Mouse (Mus musculus) activated CD4-positive, CD25-positive, alpha-beta regulatory T cell, adult 4 months (primary cell): Measurements from ENCODE around the gene Wars2. TPM values are rescaled to one million over a fixed set of nuclear protein-coding genes. Genes with fewer than 3 reads are reported as not detected.

Experiments used
- ATAC-seq: one replicate; pipeline ENCODE4 v1.8.0; 2017
- polyA plus RNA-seq, 2 experiments: library from polyadenylated mRNA; unstranded; fragments of 100-300 nt; shearing (Covaris generic); gene quantifications; one replicate each; pipeline ENCODE4 v1.2.1; 2017

The Wars2 gene
- polyA plus RNA-seq, 2 experiments from 2014 or later, result 7.0 to 11.8 TPM

DNA sequence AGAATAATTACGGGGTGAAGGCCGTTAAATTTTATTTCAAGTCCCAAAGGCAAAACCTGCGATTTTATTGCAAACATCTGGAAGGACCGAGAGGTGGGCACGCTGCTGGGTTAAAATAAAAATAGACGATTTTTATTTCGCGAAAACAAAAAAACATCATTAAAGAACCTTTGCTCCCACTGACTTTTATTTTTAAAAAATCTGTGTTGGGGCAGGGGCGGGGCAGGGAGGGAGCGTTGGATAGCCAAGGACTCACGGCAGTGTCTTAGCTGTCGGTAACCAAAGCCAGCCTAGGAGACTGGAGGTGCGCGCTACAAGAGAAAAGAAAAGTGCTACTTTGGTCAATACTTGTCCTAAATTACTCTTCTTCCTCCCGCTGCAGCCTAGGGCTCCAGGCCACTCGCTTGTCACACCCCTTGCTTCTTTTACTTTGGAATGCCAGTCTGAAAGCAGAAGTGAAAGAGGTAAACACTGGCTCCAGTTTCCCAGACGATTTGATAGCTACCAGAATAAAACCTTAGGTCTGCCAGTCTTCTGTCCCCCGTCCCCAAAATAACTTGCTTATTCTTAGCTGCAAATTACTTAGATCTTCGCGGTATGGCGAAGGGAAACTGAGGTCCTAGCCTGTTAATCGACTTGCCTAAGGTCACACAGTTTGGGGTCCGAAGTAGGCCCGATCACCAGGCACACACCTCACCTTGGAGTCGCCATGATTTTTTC, 108.1 kb downstream of the Wars2 start:
- ATAC-seq, result no peak

DNA sequence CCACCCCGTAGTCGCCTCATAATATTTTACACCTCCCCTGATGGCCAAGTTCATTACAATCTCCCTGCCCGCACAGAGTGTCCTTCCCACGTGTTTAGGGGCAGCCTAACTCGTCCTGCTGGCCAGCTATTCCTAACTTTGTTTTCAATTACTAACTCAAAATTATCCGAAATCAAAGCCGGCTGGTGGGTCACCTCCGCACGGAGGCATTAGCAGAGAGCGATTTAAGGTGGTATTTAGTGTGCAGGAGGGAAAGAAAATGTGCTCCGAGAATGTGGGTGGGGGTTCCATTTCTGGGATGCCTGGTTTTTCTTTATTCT, 108.6 kb downstream of the Wars2 start:
- ATAC-seq, result no peak

DNA sequence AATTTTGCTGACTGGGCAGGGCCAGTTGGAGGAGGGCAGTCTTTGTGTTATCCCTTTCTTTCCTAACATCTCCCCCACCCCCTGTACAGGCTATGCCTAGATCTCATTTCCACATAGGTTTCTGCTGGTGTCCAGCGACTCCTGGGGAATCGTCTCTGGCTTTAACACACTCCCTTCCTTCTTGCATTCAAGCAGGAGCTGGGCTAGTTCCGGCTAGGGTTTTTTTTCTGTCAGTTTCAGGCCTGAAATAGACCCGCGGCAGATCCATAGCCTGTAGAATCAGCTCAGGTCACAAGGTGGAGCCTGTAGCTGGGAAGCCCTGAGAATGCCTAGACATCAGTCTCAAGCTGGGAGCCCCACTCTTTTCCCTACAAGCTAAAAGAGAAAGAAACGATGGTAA, 109.0 kb downstream of the Wars2 start:
- ATAC-seq, result no peak

DNA sequence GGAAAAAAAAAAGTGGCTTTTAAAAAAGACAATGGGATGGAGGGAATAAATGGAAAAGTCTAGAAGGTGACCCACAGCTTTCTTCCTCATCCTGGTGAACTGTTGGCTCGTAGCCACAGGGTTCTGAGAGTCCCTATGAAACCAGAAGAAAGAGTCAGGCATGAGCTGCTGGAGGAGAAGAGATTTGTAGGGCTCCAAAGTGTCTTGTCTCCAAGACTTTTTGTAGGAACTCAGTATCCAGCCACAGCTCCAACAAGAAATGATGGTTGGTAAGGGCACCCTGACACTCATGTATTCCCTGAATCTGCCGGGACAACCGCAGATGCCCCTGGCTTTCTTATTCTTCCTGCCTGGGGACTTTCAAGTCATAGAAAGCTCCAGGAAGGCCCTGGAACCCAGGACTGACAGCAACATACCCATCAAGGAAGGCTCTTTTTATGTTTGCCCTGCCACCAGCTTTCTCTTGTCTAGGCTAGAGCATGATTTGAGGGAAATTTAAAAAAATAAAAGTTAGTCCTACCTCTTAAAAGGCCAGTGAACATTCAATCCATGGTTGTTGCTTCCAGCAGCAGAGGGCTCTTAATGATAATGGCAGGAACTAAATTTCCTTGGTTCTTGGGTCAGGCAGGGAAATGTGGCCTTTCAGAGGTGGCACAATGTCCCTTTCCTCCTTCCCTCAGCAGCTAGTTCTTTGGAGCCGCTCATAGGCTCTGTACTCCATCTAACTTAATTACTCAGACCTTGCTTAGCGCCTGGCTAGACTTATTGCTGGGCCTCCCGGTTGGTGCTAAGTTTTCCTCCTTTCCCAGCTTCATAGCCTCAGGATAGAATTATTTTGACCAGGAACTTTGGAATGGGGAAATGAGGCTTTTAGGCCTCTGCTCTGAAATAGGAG, 110.7 kb downstream of the Wars2 start:
- ATAC-seq, result no peak

DNA sequence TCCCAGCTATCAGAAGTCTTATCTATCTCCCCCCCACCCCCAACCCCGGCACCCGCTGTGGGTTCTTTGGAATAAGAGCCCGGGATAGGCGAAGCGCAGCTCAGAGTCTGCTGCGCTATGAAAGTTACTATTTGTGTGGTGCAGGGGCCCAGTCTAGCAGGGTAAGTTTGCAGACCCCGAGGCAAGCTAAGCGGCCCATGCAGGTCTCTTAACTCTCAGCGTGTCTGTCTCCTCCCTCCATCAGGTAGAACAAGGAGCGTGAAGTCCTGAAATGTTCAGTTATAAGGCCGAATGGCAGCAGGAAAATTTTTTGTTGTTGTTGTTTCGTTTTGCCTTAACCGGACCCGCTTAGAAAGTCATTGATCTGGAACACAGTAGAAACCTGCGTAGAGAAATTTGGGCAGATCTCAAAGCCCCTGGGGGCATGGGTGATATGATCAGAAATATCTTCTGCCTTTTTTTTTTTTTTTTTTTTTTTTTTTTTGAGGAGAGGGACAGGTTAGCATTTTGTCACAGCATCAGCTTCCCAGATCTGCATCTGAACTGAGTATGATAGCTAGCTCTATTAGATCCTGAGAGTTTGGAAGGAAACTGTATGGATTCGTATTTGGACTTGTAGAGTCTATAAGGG, 111.7 kb downstream of the Wars2 start:
- ATAC-seq, result no peak

DNA sequence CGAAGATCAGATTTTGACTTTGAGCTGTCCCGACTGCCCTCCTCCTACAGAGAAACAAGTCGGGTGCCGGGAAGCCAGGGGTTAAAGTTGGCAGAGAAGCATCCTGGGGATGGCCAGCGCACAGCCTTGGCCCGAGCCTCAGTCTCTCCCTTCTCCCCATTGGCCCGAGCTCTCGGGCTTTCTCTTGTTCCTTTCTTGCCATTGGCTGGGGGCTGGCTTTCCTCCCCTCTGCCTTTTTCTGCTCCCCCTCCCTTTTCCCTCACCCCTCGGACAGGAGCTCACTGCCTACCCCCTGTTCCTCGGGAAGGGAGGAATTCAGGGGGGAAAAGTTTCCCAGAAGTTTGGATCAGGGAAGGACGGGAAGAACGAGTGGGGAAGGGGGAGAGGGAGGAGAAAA, 112.2 kb downstream of the Wars2 start:
- ATAC-seq, result no peak

DNA sequence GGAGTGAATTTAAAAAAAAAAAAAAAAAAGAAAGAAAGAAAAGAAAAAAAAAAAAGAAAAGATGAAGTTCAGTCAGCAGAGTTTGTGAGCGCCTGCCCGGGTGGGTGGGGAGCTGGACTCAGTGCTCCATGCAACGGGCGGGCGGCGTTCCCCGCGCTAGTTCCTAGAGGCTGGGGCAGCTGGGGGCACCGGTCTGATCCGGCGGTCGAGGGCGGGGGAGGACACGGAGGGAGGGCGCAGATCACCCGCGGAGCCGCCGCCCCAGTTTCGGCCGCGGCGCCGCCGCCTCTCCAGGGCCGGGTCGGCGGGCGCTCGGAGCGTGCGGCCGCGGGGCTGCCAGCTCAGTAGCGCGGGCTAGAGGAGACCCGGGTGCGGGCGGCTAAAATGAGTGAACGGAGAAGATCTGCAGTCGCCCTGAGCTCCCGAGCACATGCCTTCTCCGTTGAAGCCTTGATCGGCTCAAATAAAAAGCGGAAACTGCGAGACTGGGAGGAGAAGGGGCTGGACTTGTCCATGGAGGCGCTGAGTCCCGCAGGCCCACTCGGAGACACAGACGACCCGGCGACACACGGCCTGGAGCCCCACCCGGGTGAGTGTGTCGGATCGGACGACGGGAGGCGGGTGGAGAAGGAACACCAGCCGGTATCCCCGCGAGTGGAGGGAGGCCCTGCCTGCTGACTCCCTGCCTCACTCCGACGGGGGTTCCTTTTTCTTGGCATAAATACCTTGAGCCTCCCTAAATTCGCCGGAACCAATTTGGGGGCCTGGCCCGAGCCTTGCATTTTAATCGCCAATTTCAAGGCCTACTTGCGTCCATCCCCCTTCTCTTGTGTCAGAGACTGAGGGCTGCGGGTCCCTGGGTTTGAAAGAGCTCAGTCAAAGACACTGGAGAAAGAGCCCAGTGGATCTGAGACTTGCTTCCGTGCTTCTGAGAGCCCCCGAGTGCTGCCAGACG, 112.9 kb downstream of the Wars2 start:
- ATAC-seq, result no peak

DNA sequence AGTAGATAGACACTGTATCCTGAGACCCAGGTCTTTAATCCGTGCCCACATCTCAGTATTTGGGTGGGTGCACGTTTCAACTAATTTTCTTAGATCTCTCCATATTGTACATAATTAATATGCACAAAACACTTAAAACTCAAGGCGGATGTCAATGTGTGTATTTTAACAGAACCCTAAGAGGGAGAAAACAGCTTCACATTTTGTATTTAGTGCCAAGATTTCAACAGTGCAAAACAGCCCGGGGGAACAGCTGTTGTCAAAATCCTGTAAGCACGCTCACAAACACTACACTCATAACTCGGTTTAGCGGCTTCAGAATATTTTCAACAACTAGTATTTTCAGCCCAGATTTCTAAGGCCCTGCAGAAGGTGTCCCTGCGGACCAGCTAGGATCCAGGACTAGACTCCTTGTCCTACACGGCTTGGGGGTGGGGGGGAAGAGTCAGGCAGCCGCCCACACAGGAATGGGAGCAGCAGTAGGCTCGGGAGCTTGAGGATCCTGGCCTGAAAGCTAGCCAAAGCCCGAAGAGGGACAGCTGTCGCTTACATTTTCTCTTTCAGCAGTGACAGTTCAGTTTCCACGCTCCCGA, 113.8 kb downstream of the Wars2 start:
- ATAC-seq, result no peak

DNA sequence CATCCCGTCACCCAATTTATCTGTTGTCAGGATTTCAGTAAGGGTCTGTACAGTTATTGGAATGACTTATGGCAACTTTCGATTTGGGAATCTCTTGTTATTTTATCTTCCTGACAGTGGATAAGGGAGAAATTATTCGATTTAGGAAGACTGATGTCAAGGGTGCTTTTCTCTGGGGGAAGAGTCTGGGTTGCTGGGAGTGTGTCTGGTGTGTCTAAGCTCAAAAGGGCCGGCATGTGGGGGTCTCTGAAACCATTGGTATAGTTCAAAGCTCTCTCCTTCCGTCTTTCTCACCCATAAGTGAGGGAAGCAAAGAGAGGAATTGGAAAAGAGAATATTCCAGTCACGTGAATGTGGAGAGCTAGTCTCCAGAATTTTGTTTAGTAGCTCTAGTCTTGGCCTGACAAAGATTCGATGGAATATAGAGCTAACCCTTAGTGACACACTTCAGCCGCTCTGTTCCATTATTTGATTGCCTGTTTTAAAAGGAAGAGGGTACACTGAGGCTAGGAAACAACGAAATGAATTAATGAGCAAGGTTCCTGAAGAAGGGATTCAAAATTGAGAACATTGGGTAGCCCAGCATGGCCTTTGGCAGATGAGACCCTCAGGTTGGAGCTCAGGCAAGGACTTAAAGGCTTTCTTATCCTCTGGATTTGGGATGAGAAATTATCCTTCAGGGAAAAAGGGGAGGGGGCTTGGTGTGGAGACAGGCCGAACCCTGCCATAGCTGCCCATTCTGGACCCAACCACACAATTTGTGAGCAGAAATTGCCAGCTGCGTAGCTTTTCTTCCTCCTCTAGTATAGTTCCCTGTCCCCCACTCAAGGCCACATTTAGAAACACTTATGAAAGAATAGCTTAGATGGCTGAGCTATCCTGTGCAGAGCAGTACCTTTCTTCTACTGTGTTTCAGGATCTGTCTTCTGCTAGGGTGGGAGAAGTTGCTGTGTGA, 114.8 kb downstream of the Wars2 start:
- no peak for ATAC-seq

DNA sequence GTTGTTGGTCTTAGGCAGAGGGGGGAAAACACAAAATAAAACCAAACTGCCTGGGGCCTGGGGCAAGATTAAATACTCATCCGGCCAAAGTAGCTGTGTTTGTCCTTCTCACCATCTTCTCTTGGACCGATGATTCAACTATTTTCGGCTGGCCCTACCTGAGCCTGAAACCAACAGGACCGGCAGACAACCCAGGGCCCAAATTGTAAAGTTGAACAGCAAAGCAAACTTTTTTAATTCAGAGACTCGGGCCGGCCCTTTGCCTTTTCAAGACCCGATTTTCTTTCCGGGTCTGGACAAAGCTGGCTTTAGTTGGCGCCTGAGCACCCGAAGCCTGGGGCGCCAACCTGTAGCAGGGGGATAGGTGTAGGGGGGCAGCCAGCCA, 115.5 kb downstream of the Wars2 start:
- ATAC-seq, result no peak

DNA sequence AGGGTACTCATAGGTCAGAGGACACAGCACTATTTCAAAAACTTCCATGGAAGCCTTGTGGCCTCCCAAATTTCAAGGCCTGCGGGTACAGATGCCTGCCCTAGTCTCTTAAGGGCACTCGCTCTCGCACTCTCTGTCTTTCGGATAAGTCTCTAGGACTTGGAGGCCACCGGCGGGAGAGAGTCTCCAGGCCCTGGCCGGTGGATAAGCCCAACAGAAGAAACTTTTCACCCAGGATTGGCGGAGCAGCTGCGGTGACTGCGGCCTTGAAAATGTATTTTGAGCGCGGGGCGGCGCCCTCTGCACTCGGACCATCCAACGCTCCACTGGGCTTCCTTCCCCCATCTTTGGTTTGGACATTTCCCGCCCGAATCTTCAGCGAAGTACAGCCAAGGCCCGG, 115.9 kb downstream of the Wars2 start:
- no peak for ATAC-seq

DNA sequence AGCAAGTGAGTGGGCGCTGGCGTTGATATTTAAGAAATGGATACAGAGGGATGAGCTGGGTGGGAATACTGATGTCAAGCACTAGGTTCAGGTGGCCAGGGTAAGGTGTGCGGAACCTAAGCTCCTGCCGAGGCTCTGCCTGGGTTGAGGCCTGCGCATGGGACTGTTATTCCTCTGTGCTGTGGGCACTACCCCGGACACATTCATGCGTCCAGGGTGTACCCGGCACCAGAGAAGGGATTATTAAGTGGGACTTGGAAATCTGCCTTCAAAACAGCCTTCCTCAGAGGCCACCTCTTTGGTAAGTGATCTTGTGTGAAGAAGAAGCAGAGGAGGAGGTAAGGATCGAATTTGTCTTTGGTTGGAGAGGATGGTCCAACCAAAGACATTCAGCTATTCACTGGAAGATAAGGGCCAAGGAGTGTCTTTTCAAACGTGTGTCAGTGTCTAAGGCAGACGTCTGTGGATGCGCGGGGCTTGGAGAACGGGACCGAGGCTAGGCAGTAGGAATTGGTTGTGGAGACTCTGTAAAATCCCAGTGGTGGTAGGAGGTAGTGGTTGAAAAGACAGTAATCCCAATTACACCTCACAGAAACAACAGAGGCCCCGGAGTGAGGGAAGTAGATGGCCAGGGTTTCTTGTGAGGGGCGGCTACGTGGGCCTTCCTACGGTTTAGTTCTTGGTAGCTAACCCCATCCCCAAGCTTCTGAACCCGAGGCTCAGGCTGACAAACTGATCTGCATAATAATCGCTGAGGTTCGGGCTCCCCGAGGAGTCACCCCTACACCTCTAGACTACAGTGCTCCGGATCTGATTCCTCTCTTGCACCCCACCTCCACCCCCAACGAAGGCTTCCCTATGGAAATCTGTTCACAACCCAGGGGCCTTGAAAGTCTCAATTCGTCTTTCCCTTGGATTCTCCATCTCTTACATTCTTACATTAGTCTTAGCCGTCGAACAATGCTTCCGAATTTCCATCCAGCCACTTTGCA, 117.0 kb downstream of the Wars2 start:
- ATAC-seq, result no peak

DNA sequence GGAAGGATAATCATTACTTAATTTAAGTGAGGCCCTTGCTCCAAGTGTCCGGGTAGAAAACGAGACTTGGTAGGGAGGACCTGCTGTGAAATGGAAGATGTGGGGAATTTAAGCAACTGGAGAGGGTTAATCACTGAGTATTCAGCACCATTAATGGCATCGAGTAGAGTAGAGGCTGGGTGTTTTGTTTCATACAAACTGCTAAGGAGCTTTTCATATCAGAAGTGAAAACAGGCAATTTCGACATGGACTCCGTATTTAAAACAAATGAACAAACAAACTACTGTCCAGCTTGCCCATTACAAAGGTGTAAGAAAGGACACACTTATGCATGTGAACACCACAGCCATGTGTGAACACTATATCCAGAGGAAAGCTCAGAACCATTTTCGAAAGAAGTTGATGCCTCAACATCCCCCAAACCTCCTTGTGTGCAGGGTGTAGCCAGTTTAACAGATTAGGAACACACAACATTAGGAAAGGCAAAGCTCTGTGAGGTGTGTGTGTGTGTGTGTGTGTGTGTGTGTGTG, 118.9 kb downstream of the Wars2 start:
- ATAC-seq, result no peak

DNA sequence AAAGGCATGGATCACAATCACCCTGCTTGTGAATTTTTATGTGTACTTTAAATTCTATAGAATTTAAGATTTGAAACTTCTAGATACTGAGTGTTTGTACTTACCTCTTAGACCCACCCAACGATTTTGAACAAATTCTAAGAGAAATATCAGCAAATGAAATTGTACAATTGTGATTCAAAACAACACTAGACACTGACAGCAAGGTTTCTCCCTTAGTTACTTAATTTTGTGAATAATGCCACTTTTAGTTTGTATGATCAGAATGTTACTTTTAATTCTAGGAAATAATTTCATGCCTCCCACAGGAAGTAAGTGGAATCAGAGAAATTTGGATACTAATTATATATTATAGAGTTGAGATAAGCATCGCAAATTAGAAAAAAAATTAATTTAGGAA, 119.5 kb downstream of the Wars2 start:
- no peak for ATAC-seq

DNA sequence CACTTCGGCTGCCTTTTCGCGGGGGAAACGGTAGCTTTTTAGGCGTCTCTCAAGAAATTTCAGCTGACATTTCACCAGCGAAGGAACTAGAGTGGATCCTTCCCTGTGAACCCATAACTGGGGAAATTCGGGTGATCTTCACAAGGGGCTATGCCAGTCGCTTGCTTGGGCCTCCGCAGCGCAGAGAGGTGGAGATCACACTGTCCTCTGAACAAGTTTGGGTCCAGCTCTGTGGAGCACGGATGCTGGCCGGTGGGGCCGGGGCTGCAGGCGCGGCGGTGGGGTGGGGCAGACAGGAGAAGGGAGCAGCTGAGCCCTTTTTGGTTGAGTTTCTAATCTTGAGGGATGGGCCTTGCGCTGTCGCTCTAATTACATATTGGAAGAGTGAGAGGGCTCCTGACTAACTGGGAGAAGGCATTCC, 120.5 kb downstream of the Wars2 start:
- ATAC-seq, result no peak

DNA sequence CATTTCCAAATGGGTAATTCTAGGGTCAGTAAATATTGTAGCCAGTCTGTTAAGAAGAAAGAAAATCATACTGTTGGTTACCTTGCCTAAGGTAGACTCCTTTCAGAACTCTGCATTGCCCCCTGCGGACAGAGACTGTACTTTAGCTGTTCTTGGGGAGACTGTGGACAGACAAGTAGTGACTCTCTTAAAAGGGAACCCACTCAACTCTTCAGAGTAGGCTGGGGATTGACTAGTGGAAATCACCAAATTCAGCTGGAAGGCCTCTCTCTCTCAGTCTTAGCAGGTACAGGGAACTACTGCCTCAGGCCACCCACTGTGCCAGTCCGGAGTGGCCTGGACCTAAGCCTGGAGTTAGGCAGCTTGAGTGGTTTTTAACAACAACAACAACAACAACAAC, 121.1 kb downstream of the Wars2 start:
- no peak for ATAC-seq

DNA sequence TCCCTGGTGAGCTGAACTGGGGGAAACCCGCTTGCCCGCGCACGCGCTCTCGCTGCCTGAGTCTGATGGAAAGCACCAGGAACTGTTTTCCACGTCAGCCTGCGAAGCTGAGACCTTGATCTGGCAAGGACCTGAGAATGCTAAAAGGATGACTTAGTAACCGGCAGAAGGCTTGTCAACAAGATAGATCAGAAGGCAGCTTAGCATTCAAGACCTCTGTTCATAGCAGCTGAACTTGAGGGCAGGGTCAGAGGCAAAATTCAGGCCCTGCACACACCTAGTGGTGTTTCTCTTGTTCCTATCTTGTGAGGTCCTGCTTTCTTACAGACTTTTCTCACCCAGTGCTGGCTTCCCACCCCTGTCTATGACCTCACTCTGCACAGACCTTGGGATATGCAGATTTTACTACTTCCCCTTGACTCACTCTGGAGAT, 122.6 kb downstream of the Wars2 start:
- ATAC-seq, result no peak

DNA sequence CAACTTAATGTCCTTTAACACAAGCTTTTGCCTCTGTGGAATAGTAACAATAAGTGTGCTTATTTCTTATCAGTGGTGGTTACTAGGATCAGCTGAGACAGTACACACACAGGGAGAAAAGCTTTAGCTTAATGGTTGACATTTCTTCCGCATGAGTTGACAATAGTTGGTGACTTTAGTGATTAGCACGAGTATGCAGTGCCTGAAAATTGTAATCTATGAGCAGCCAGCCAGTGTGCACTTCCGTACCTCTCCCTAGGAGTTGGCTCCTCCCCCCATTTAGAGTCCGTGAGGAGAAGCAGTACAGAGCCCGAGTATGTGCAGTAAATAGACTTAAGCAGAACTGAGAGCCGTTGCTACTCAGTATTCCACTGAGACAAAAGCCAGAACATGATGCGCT, 123.8 kb downstream of the Wars2 start:
- ATAC-seq, result no peak

DNA sequence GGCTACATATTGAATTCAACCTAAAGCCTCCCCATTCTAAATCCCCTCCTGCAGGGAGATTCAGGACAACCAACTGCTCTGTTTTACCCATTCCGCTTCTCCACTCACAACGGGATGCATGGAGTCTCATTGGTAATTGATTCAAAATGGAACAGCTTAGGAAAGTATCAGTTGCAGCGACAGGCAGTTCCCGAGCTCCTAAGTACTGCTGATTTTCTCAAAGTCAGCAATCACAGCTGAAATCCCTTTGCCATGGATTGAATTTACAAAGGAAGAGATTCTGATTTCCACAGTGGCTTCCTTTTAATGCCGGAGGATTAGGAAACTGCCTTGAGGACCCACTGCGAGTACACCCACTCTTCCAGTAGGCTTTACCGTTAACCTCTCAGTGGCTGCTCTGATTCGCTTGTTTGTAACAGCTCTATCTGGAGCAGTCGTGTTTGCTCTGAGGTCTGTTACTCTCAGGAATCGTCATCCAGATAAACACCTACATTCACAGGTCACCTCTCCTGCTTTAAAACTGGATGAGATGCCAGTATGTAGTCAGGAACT, 126.0 kb downstream of the Wars2 start:
- ATAC-seq, result no peak
